Mouse (Mus musculus): ENCODE measurements around the gene Retreg3.

DNA sequence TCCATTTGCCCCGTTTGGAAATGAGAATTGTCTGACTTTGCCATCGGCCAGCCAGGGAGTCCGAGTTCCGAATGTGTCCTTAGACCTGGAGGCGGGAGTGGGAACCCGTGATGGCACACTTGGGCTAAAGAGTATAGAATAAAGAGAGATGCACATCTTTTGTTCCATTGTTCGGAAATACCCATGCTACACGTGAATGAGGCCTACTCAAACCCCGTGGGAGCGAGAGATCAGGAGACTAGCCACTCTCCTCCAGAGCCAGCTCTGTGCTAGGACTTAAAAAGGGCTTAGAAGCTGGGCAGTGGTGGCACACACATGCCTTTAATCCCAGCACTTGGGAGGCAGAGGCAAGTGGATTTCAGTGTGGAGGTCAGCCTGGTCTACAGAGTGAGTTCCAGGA lies 60.2 kb downstream of the Retreg3 start:
- no peak for TF ChIP-seq POLR2AphosphoS2 (IDR thresholded peaks at IDR 0.05; ENCODE audit: low read length)
- no peak for TF ChIP-seq NRF1 (IDR thresholded peaks at IDR 0.05; ENCODE audit: insufficient read depth, low read depth, low read length, poor library complexity, severe bottlenecking)
- no peak for TF ChIP-seq GATA1 (IDR thresholded peaks at IDR 0.05; ENCODE audit: low read depth, low read length)
- TF ChIP-seq USF1 (IDR thresholded peaks at IDR 0.05; ENCODE audit: low read depth, low read length): no peak
- no peak for TF ChIP-seq JUND (IDR thresholded peaks at IDR 0.05; ENCODE audit: low read depth, low read length)
- no peak for TF ChIP-seq POLR2A (IDR thresholded peaks at IDR 0.05; ENCODE audit: control insufficient read depth in 1 of 2, insufficient read depth in 1 of 2, low read depth in 1 of 2, low read length in 2 of 2, poor library complexity in 1 of 2)
- no peak for TF ChIP-seq MAFK (IDR thresholded peaks at IDR 0.05; ENCODE audit: borderline replicate concordance, low read depth, low read length)
- no peak for TF ChIP-seq NELFE (IDR thresholded peaks at IDR 0.05; ENCODE audit: low read depth, low read length)
- no peak for TF ChIP-seq MAX (IDR thresholded peaks at IDR 0.05; ENCODE audit: low read length)
- no peak for TF ChIP-seq CTCF (IDR thresholded peaks at IDR 0.05 in 2 of 3, conservative IDR thresholded peaks at IDR 0.05 in 1 of 3; ENCODE audit: control insufficient read depth in 1 of 3, insufficient read depth in 1 of 3, low read depth in 2 of 3, low read length in 3 of 3, poor library complexity in 1 of 3, severe bottlenecking in 1 of 3)
- no peak for TF ChIP-seq MEF2A (IDR thresholded peaks at IDR 0.05; ENCODE audit: extremely low read depth, insufficient replicate concordance, low read depth, low read length, poor library complexity, severe bottlenecking)
- TF ChIP-seq UBTF (IDR thresholded peaks at IDR 0.05; ENCODE audit: borderline replicate concordance, insufficient read depth, low read depth, low read length): no peak
- no peak for TF ChIP-seq ZMIZ1 (IDR thresholded peaks at IDR 0.05; ENCODE audit: low read depth, low read length)

Data from MEL (cell line).